Mouse (Mus musculus): ENCODE measurements around the gene Hmbs. TPM values are rescaled to one million over a fixed set of nuclear protein-coding genes. Genes with fewer than 3 reads are reported as not detected.
A peak's percentile ranks its signal among the peaks of the same experiment; 100 is the strongest.
"Not testable (repeated sequence)": the region's sequence is repeated elsewhere in the genome, so short reads cannot be mapped to it uniquely, and the experiment has no call there.

Hmbs gene
- total RNA-seq, 2 experiments from 2014 or later: 50.0 to 50.8 TPM

DNA sequence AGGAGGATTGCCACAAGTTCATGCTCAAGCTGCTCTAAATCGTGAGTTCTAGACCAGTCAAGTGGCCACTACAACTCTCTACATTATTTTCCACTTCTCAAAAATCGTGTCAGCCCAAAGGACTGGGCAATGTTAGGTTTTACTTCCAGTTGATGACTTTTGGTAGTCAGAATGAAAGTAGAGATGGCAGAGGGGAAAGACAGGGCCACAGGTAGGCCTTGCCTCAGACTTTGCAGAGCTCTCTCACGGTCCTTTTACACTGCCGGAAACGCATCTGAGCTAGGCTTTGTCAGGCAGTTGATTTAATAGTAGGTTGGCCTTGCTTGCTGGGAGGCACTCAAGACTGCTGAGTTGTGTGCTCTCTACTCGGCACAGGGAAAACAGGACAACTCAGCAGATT, 19.9 kb downstream of the Hmbs start:
- no peak for DNase-seq

DNA sequence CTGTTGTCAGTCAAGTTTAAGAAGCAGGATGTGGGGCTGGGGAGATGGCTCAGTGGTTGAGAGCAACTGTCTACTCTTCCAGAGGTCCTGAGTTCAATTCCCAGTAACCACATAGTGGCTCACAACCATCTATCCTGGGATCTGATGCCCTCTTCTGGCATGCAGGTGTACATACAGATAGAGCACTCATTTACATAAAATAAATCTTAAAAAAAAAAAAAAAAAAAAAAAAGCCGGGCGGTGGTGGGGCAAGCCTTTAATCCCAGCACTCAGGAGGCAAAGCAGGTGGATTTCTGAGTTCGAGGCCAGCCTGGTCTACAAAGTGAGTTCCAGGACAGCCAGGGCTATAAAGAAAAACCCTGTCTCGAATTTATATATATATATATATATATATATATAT, 20.4 kb downstream of the Hmbs start:
- DNase-seq: not testable (repeated sequence)

DNA sequence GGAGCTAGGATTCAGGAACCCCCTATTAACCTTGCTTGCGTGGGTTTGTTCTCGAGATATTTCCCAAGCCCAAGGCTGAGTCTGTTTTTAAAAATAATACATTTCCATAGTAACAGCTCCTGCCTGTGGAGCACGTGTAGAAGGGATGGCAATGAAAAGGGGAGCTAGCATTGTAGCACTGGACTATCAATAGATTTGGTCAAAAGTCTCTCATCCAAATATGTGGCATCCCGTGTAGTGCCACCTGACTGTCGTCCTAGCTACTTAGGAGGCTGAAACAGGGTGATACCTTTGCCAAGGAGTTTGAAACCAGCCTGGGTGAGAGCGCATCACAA, 23.3 kb downstream of the Hmbs start:
- DNase-seq: no peak

GRCm38 (mm10) chr9:44319887-44320798, 23.9 kb downstream of the Hmbs start, which contains the start of gene C2cd2l:
TSS of gene C2cd2l (minus strand) at chr9:44320285.
- DNase-seq: peak; percentile 88 to 96

- DNase-seq: peak in 1 of 2 experiments; percentile 51
These were observed 24.7 kb downstream of the Hmbs start for GRCm38 (mm10) chr9:44319105-44319886.

GRCm38 (mm10) chr9:44318826-44319095, 25.3 kb downstream of the Hmbs start:
- DNase-seq: no peak

GRCm38 (mm10) chr9:44318076-44318825, 25.8 kb downstream of the Hmbs start:
- DNase-seq: no peak

DNA sequence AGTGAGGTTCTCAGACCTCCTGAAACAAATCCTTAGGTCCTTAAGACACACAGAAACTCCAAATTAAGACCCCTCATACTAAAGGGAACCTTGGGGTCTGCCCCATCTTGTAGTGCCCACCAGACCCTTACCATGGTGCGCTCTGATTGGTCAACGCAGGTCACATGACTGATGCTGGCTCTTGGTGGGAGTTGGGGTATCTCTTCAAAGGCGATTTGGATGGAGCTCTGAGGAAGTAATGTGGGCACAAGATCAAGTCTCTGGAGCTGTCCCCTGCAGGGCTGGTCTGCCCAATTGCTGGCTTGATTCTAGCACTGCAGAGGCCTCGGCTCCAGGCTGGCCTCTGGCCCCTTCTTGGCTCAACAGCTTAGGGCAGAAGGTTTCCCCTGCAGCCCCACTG, 26.6 kb downstream of the Hmbs start:
- DNase-seq: no peak

- DNase-seq: no peak
These were observed 29.1 kb downstream of the Hmbs start for GRCm38 (mm10) chr9:44314910-44315309.

GRCm38 (mm10) chr9:44314257-44314547, 29.8 kb downstream of the Hmbs start:
- no peak for DNase-seq

- no peak for DNase-seq
These were observed 30.4 kb downstream of the Hmbs start for GRCm38 (mm10) chr9:44313476-44314256.

- peak; percentile 57 to 84 for DNase-seq
These were observed 32.6 kb downstream of the Hmbs start for GRCm38 (mm10) chr9:44311136-44312134.

DNA sequence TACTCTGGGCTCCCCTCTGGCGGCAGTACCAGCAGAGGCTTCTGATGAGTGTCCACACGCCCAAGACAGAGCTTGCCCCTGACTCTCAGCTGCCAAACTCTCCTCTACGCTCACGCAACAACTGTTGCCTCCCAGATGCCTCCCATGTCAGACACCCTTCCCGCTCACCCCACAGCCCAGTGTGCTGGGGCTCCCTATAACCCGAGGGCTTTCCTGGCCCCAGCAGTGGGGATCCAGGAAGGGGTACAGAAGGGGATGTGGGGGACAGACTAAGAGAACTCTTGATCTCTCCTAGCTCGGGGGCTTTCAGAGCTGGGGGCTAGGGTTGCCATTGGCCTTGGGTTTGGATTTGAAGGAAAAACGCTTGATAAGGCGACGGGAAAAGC, 33.3 kb downstream of the Hmbs start:
- no peak for DNase-seq

DNA sequence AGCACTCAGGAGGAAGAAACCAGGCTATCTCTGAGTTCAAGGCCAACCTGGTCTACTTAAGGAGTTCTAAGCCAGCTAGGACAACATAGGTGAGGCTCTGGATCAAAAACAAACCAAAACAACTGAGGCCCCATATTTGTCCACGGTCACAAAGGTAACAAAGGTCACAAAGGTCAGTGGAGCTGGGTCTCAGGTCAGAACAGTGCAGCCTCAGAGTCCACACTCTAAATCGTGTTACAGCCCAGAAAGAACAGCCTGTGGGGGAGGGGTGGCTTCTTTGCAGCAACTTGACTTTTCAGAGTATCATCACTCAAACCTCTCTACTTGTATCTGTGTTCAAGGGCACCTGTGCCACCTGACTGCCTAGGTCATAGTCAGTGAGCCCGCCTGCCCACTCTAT, 34.3 kb downstream of the Hmbs start:
- no peak for DNase-seq

DNA sequence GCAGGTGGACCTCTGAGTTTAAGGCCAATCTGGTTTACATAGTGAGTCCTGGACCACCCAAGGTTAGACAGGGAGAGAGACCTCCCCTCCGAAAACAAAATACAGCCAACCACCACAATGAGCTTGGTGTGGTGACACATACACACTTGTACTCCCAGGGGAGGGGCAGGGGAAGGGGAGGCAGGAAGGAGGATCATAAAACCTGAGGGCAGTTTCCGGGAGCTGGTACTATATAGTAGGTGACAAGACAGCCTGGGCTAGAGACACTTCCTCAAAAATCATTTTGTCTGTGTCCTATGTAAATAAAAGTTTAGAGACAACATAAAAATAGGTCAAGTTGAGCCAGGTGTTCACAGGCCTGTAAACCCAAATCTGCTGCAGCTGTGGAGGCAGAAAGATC, 36.8 kb downstream of the Hmbs start:
- DNase-seq: no peak

DNA sequence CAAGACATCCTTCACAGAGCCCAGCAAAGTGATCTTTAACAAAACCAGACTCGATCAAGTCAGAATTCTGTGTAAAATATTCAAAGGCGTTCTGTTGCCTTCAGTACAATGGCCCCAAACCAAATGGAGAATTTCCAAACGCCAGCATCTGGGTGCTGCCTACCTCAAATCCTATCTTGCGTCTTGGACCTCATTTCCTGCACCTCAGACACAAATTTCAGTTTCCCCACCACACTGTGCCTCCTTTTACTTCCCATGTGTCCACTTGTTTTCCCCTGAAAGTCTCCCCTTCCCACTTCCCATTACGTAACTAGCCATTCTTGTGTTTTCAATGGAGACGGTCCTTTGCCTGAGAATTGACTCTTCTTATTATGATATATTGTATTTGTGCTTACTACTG, 37.5 kb downstream of the Hmbs start:
- DNase-seq: no peak

DNA sequence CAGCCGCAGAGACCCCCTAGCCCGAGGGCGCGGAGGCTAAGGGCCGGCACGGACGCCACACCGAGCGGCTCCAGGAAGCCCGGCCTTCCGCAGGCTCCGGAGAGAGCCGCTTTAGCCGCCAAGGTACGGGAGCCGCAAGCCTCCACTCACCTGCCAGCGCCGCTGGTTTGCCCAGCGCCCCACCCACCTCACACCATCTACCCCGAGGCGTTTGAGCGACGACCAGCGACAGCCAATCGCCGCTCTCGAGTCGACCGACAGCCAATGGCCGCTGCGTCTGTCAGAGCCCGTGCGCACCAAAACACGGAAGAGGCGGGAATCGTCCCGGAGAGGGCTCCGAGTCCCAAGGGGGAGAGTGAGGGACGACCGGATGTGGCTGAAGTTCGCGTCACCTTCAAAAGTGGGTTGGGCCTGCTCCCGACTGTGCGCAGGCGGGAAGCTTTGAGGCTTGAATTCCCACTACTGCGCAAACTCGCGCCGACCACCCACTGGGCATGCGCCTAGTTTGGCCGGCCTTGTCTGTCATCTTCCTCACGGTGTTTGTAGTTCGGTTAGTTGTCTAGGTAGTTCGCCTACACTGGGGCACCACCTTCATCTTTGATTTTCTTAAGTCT, 38.5 kb downstream of the Hmbs start, which contains the start of gene Hinfp:
Gene Hinfp, minus strand, starts transcription at position 206 of the 614 bp plus-strand sequence.
- DNase-seq: peak; percentile 99 to 100

DNA sequence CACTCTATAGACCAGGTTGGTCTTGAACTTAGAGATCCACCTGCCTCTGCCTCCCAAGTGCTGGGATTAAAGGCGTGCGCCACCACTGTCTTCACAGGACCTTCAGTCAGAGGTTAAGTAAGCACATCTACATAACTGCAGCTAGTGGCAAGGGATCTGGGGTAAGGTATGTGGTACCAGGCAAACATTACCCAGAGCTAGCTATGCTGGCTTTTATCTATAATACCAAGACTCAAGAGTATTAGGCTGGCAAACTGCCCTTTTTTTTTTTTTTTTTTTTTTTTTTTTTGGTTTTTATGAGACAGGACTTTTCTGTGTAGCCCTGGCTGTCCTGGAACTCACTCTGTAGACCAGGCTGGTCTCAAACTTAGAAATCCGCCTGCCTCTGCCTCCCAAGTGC, 44.0 kb downstream of the Hmbs start:
- DNase-seq: not testable (repeated sequence)

DNA sequence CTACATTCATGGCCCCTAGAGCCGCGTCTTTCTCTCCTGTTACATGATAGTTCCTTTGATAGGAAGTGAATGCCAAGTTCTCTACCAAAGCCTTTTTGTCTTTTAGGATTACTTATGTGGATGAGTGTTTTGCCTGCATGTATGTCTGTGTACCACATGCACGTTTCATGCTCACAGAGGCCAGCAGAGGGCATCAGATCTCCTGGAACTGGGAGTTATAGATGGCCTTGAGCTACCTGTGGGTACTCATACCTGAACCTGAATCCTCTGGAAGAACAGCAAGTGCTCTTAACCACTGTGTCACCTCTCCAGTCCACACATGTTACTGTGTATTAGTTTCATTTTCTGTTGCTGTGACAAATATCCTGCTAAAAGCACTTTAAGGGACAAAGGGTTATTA, 51.5 kb downstream of the Hmbs start:
- DNase-seq: peak; percentile 31 to 50

DNA sequence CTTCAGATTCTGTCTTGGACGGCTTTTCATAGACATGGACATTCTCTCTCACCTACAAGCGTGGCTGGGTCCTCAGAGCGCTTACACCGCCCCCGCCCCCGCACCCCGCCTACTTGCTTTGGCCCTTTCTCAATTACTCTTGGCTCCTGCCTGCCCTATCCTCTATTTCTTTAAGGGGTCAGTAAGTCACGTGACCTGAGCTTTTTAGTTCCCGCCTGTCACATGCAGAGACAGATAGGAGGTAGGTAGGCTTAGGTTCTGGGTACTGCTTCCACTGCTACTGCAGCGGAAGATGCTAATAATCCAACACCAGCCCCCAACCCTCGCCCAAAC, 55.1 kb downstream of the Hmbs start:
- no peak for DNase-seq

Data from heart, adult 18-20 months (tissue).